Mouse (Mus musculus): ENCODE data around the gene Mad1l1. TPM values are rescaled to one million over a fixed set of nuclear protein-coding genes. Genes with fewer than 3 reads are reported as not detected.

Mad1l1 gene
- polyA plus RNA-seq, 1 experiment from 2014 or later = 39.8 TPM

- Histone ChIP-seq H3K4me1 (no peaks in the 10 kb centered on the region), H3K4me2 (no peak overlapping the region), H3K36me3 (peaks cover 30% of the 10 kb centered on the region), H3K27ac (no peak overlapping the region), H3K27me3 (replicated peaks) (no peaks in the 10 kb centered on the region), H3K4me3 (replicated peaks) (no peak overlapping the region), H3K9ac (no peak overlapping the region), H3K9me3 (no peaks in the 10 kb centered on the region)
- WGBS = 97% methylated on average over 9 of the region's 9 CpGs
- no peak for ATAC-seq (ENCODE audit: insufficient read depth, low FRiP score, low read depth)
These were observed 28.5 kb upstream of the Mad1l1 start for GRCm38 (mm10) chr5:140349882-140350281.

GRCm38 (mm10) chr5:140346050-140346449 lies 24.7 kb upstream of the Mad1l1 start:
- ATAC-seq (ENCODE audit: insufficient read depth, low FRiP score, low read depth) = no peak
- no peak overlapping the region for H3K9ac ChIP-seq
- peaks cover 15% of the 10 kb centered on the region; the same call in 1 of the 2 replicates for H3K36me3 ChIP-seq
- H3K27ac ChIP-seq = no peak overlapping the region
- no peaks in the 10 kb centered on the region for H3K27me3 ChIP-seq (replicated peaks)
- 80% methylated on average over 1 of the region's 1 CpGs for WGBS
- H3K4me2 ChIP-seq = no peak overlapping the region
- no peak overlapping the region for H3K4me3 ChIP-seq (replicated peaks)
- no peaks in the 10 kb centered on the region for H3K4me1 ChIP-seq
- H3K9me3 ChIP-seq = no peaks in the 10 kb centered on the region

- WGBS = 88% methylated on average over 4 of the region's 4 CpGs
- Histone ChIP-seq H3K27ac (no peak overlapping the region), H3K4me2 (no peak overlapping the region), H3K36me3 (peaks cover 17% of the 10 kb centered on the region; the same call in 1 of the 2 replicates), H3K9ac (no peak overlapping the region), H3K4me3 (replicated peaks) (no peak overlapping the region), H3K4me1 (no peaks in the 10 kb centered on the region), H3K9me3 (no peaks in the 10 kb centered on the region), H3K27me3 (replicated peaks) (no peaks in the 10 kb centered on the region)
- ATAC-seq (ENCODE audit: insufficient read depth, low FRiP score, low read depth) = no peak
These were observed 23.9 kb upstream of the Mad1l1 start for GRCm38 (mm10) chr5:140345244-140345643.

- H3K4me3 ChIP-seq (replicated peaks) = no peak overlapping the region
- H3K36me3 ChIP-seq = peaks cover 22% of the 10 kb centered on the region; the same call in 1 of the 2 replicates
- WGBS = 86% methylated on average over 4 of the region's 4 CpGs
- no peak overlapping the region for H3K9ac ChIP-seq
- no peak overlapping the region for H3K4me2 ChIP-seq
- H3K9me3 ChIP-seq = no peaks in the 10 kb centered on the region
- no peaks in the 10 kb centered on the region for H3K4me1 ChIP-seq
- H3K27ac ChIP-seq = no peak overlapping the region
- ATAC-seq (ENCODE audit: insufficient read depth, low FRiP score, low read depth) = no peak
- no peaks in the 10 kb centered on the region for H3K27me3 ChIP-seq (replicated peaks)
These were observed 21.5 kb upstream of the Mad1l1 start for GRCm38 (mm10) chr5:140342880-140343279.

GRCm38 (mm10) chr5:140339836-140340235 lies 18.5 kb upstream of the Mad1l1 start:
- Histone ChIP-seq H3K4me2 (no peak overlapping the region), H3K9ac (no peak overlapping the region), H3K4me1 (no peaks in the 10 kb centered on the region), H3K4me3 (replicated peaks) (no peak overlapping the region), H3K36me3 (peaks cover 16% of the 10 kb centered on the region; the same call in 1 of the 2 replicates), H3K27me3 (replicated peaks) (no peaks in the 10 kb centered on the region), H3K9me3 (no peaks in the 10 kb centered on the region), H3K27ac (no peak overlapping the region)
- 77% methylated on average over 3 of the region's 3 CpGs for WGBS
- no peak for ATAC-seq (ENCODE audit: insufficient read depth, low FRiP score, low read depth)

GRCm38 (mm10) chr5:140338779-140339178 lies 17.4 kb upstream of the Mad1l1 start:
- peaks cover 14% of the 10 kb centered on the region; the same call in 1 of the 2 replicates for H3K36me3 ChIP-seq
- H3K27me3 ChIP-seq (replicated peaks) = no peaks in the 10 kb centered on the region
- H3K9ac ChIP-seq = no peak overlapping the region
- no peak overlapping the region for H3K4me2 ChIP-seq
- no peaks in the 10 kb centered on the region for H3K4me1 ChIP-seq
- H3K9me3 ChIP-seq = no peaks in the 10 kb centered on the region
- H3K4me3 ChIP-seq (replicated peaks) = no peak overlapping the region
- no peak overlapping the region for H3K27ac ChIP-seq
- no peak for ATAC-seq (ENCODE audit: insufficient read depth, low FRiP score, low read depth)
- WGBS = 89% methylated on average over 4 of the region's 4 CpGs

- no peaks in the 10 kb centered on the region for H3K9me3 ChIP-seq
- H3K4me1 ChIP-seq = no peaks in the 10 kb centered on the region
- no peaks in the 10 kb centered on the region for H3K27me3 ChIP-seq (replicated peaks)
- no peak for ATAC-seq (ENCODE audit: insufficient read depth, low FRiP score, low read depth)
- H3K4me2 ChIP-seq = no peak overlapping the region
- H3K9ac ChIP-seq = no peak overlapping the region
- WGBS = 76% methylated on average over 1 of the region's 1 CpGs
- no peak overlapping the region for H3K4me3 ChIP-seq (replicated peaks)
- no peak overlapping the region for H3K27ac ChIP-seq
- H3K36me3 ChIP-seq = peaks cover 14% of the 10 kb centered on the region; the same call in 1 of the 2 replicates
These were observed 15.3 kb upstream of the Mad1l1 start for GRCm38 (mm10) chr5:140336680-140337079.

GRCm38 (mm10) chr5:140333631-140334030 lies 12.3 kb upstream of the Mad1l1 start:
- peaks cover 2% of the 10 kb centered on the region; the same call in 1 of the 2 replicates for H3K36me3 ChIP-seq
- no peak overlapping the region for H3K9ac ChIP-seq
- H3K27ac ChIP-seq = no peak overlapping the region
- no peak overlapping the region for H3K4me3 ChIP-seq (replicated peaks)
- no peaks in the 10 kb centered on the region for H3K9me3 ChIP-seq
- H3K27me3 ChIP-seq (replicated peaks) = no peaks in the 10 kb centered on the region
- peaks cover 6% of the 10 kb centered on the region for H3K4me1 ChIP-seq
- H3K4me2 ChIP-seq = no peak overlapping the region
- 24% methylated on average over 2 of the region's 2 CpGs for WGBS
- ATAC-seq (ENCODE audit: insufficient read depth, low FRiP score, low read depth) = no peak

GRCm38 (mm10) chr5:140332519-140332918 lies 11.2 kb upstream of the Mad1l1 start:
- H3K9me3 ChIP-seq = no peaks in the 10 kb centered on the region
- H3K27ac ChIP-seq = no peak overlapping the region
- peaks cover 6% of the 10 kb centered on the region for H3K4me1 ChIP-seq
- H3K4me3 ChIP-seq (replicated peaks) = no peak overlapping the region
- peak overlapping the region; percentile 87 for H3K4me2 ChIP-seq
- 44% methylated on average over 4 of the region's 4 CpGs for WGBS
- H3K36me3 ChIP-seq = peaks cover 6% of the 10 kb centered on the region; the same call in 1 of the 2 replicates
- H3K27me3 ChIP-seq (replicated peaks) = no peaks in the 10 kb centered on the region
- H3K9ac ChIP-seq = no peak overlapping the region
- no peak for ATAC-seq (ENCODE audit: insufficient read depth, low FRiP score, low read depth)

GRCm38 (mm10) chr5:140331615-140332512 lies 10.5 kb upstream of the Mad1l1 start, which contains the start of gene Mrm2:
Gene Mrm2 (minus strand): TSS chr5:140331898.
- H3K4me3 ChIP-seq (replicated peaks) = peak within 1 kb of the TSS; percentile 75
- ATAC-seq (ENCODE audit: insufficient read depth, low FRiP score, low read depth) = peak; percentile 78
- H3K36me3 ChIP-seq = peaks cover 6% of the 10 kb centered on the region; the same call in 1 of the 2 replicates
- H3K9me3 ChIP-seq = no peaks in the 10 kb centered on the region
- no peaks in the 10 kb centered on the region for H3K27me3 ChIP-seq (replicated peaks)
- peak within 1 kb of the TSS; percentile 88 for H3K27ac ChIP-seq
- peak within 1 kb of the TSS; percentile 77 for H3K9ac ChIP-seq
- WGBS = 2% methylated on average over 39 of the region's 39 CpGs
- peak within 1 kb of the TSS; percentile 87 for H3K4me2 ChIP-seq
- peaks cover 6% of the 10 kb centered on the region for H3K4me1 ChIP-seq

- ATAC-seq (ENCODE audit: insufficient read depth, low FRiP score, low read depth) = no peak
- peaks cover 10% of the 10 kb centered on the region for H3K4me1 ChIP-seq
- 82% methylated on average over 5 of the region's 5 CpGs for WGBS
- peaks cover 6% of the 10 kb centered on the region; the same call in 1 of the 2 replicates for H3K36me3 ChIP-seq
- H3K4me2 ChIP-seq = no peak overlapping the region
- H3K9me3 ChIP-seq = no peaks in the 10 kb centered on the region
- no peak overlapping the region for H3K9ac ChIP-seq
- no peaks in the 10 kb centered on the region for H3K27me3 ChIP-seq (replicated peaks)
- H3K27ac ChIP-seq = no peak overlapping the region
- no peak overlapping the region for H3K4me3 ChIP-seq (replicated peaks)
These were observed 2.7 kb upstream of the Mad1l1 start for GRCm38 (mm10) chr5:140324058-140324457.
